Mouse (Mus musculus) G1E (cell line): ENCODE data around the gene Itga10.

Experiments used
- CTCF ChIP-seq: IDR thresholded peaks from 2 replicates; pipeline ENCODE4 v1.5.1; 2012; ENCODE audit warnings: low read depth, low read length, inconsistent platforms, mixed read lengths
- GATA2 ChIP-seq: IDR thresholded peaks from 2 replicates; pipeline ENCODE4 v1.6.1; 2012; ENCODE audit warnings: low read depth, low read length, inconsistent platforms, borderline replicate concordance

DNA sequence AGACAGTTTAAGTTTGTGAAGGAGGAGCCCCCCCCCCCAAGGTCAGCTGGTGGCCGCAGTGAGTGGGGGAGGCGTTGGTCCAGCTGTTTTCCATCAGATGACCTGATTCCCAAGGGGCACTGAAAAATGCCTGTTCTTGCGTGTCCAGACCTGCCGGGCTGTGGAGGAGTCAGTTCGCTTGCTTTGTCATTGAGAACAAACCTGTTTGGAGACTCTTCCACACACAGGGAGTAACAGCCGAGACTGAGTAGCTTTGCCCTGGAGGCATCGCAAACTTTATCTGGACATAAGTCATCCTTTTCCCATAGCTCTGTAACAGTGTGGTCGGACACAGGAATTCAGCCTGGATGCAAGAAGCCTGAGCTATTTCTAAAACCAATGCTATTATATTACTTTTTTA lies 29.1 kb downstream of the Itga10 start:
- TF ChIP-seq CTCF (no peak), GATA2 (no peak)
